Mouse (Mus musculus): Measurements from ENCODE around the gene Inpp4b.

Gene Inpp4b

GRCm38 (mm10) chr8:81736103-81736502 lies 393.7 kb downstream of the Inpp4b start:
- no peak for DNase-seq

GRCm38 (mm10) chr8:81742588-81742987 lies 400.2 kb downstream of the Inpp4b start:
- no peak for DNase-seq

- no peak for DNase-seq
Observed at GRCm38 (mm10) chr8:81743040-81743439, 400.7 kb downstream of the Inpp4b start.

GRCm38 (mm10) chr8:81745439-81745838 lies 403.1 kb downstream of the Inpp4b start:
- DNase-seq, result no peak

- DNase-seq, result no peak
Observed at GRCm38 (mm10) chr8:81751159-81751558, 408.8 kb downstream of the Inpp4b start.

GRCm38 (mm10) chr8:81756663-81757062 lies 414.3 kb downstream of the Inpp4b start:
- no peak for DNase-seq

GRCm38 (mm10) chr8:81757580-81758144 lies 415.3 kb downstream of the Inpp4b start:
- no peak for DNase-seq

GRCm38 (mm10) chr8:81761466-81761865 lies 419.1 kb downstream of the Inpp4b start:
- DNase-seq, result no peak

GRCm38 (mm10) chr8:81766033-81766432 lies 423.7 kb downstream of the Inpp4b start:
- DNase-seq, result no peak

- peak; percentile 58 to 66 for DNase-seq
Observed at GRCm38 (mm10) chr8:81767411-81768312, 425.3 kb downstream of the Inpp4b start.

- DNase-seq, result peak in 1 of 2 experiments; percentile 44
Observed at GRCm38 (mm10) chr8:81768313-81768675, 425.9 kb downstream of the Inpp4b start.

- no peak for DNase-seq
Observed at GRCm38 (mm10) chr8:81768731-81769445, 426.5 kb downstream of the Inpp4b start.

- DNase-seq, result no peak
Observed at GRCm38 (mm10) chr8:81770603-81771276, 428.4 kb downstream of the Inpp4b start.

GRCm38 (mm10) chr8:81772855-81773254 lies 430.5 kb downstream of the Inpp4b start:
- no peak for DNase-seq

GRCm38 (mm10) chr8:81773305-81773965 lies 431.1 kb downstream of the Inpp4b start:
- no peak for DNase-seq

GRCm38 (mm10) chr8:81774010-81774409 lies 431.7 kb downstream of the Inpp4b start:
- no peak for DNase-seq

GRCm38 (mm10) chr8:81774454-81774853 lies 432.1 kb downstream of the Inpp4b start:
- no peak for DNase-seq

GRCm38 (mm10) chr8:81776516-81777237 lies 434.3 kb downstream of the Inpp4b start:
- no peak for DNase-seq

- DNase-seq, result no peak
Observed at GRCm38 (mm10) chr8:81777704-81778103, 435.3 kb downstream of the Inpp4b start.

GRCm38 (mm10) chr8:81779440-81779839 lies 437.1 kb downstream of the Inpp4b start:
- DNase-seq, result no peak

GRCm38 (mm10) chr8:81780166-81780565 lies 437.8 kb downstream of the Inpp4b start:
- DNase-seq, result no peak
